Mouse (Mus musculus) kidney, adult 11 months (tissue): ENCODE data around the gene Vipr1.
A peak's percentile ranks its signal among the peaks of the same experiment; 100 is the strongest.

Experiments used
- DNase-seq: peaks from one replicate; pipeline ENCODE4 v3.0.0; 2022

Vipr1 gene

DNA sequence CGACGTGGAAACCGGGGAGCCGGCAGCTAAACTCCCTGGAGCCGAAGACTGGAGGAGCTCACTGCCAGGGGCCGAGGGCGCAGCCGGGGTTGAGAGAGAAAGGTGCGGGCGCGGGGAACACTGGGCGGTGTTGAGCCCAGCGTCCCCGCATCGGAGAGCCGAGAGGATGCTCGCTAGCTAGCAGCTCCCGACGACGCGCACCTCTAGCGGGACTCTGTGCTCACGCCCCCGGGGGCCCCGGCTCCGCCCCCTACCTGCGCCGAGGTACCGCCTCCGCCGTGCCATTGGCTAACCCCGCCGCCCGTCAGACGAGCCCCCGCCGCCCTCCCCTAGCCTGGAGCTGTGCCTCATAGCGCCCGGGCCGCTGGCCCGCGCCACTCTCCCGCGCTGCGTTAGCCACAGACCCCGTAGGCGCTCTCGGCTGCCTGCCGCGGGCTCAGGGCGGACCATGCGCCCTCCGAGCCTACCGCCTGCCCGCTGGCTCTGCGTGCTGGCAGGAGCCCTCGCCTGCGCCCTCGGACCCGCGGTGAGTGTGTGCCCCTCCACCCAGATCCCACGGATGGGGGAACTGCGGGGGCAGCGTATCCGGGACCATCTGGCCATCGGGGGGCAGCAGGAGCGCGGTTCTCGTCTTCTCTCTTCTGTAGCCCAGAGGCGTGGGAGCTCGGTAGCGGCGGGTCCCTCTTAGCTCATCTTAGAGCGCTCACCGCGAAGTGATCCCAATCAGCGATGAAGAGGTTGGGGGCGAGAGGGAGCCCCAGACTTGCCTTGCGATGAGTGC lies at the start of gene Vipr1:
Gene Vipr1, plus strand, starts transcription at position 316 of the 781 bp plus-strand sequence.
- peak; percentile 48 for DNase-seq

DNA sequence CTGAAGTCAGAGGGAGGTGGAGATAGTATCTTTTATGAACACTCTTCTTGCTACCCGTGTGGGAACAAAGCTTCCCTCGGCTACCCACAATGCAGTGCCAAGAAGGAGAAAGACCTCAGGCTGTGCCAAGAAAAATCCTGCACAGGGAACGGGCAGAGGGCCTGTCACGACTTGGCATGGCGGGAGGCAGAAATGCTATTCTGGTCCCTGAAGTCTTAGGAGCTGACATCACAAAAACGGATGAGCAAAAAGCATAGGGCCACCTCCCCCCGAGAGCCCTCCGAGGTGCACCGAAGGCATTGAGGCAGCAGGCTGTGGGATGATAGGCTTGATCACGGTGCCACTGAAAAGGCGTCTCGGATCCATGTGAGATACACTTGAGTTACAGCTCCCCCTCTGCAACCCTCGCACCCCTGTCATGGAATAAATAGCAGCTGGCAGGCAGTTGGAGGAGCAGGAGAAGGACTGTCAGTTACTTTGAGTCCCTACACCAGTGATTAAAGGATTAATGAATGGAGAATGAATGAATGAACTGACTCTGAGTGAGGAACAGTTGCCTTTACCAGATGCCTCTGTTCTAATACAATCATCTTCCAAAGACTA lies 49.5 kb upstream of the Vipr1 start:
- DNase-seq, result no peak

DNA sequence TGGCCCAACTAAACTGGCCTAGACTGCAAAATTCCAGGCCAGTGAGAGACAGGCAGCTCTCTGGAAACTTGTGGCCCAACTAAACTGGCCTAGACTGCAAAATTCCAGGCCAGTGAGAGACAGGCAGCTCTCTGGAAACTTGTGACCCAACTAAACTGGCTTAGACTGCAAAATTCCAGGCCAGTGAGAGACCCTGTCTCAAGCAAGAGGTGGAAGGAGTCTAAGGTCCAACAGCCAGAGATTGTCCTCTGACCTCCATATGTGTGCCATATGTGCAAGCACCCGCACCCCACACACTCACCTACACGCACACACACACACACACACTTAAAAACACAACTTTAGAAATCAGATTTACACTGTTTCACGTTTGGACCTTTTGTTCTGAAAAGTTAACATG lies 48.7 kb upstream of the Vipr1 start:
- DNase-seq, result peak; percentile 10

DNA sequence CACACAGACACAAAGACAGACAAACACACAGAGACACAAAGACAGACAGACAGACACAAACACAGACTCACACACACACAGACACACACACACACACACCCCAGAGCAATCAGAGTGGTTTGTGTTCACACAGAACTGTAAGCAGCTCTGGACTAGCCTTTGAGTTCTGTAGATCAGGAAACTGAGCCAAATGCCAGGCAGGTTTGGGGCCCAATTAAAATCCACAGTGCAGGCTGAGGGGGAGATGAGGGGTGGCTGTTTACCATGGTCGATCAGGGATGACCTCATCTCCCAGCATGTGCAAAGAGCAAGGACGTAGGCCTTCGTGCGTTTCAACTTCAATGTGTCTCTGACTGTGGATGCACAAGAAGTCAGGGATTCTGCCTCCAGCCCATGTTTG lies 47.7 kb upstream of the Vipr1 start:
- no peak for DNase-seq

DNA sequence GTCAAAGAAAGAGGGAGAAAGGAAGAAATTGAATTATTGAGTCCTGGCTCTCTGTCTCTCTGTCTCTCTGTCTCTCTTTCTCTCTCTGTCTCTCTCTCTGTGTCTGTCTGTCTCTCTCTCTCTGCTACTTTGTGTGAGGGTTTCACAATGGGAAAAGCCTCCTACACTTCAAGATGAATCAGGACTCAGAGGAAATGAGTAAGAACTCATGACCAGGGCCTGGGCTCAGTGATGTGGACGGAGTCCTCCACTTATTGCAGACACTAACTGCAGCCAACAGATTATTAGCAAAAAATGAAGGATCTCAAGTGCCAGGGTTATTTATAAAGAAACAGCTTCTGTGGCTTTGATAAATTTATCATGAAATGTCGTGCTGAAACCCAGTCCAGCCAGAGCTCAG lies 44.4 kb upstream of the Vipr1 start:
- no peak for DNase-seq

DNA sequence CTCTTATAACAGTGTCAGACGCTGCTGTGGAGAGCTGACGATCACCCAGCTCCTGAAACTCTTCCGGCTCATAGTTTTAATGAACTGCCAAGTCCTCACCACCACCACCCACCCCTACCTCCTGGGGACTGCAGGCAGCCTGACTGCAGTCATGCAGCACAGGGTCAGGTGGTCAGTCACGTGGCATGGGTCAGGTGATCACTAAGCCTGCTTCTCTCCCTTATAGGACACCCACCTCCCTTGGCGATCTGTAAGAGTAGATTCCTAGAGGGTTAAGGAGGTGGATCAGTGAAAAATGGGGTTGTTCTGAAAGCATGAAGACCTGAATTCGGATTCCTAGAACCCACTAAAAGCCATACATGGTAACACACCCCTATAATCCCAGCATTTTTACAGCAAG lies 43.0 kb upstream of the Vipr1 start:
- peak; percentile 47 for DNase-seq

DNA sequence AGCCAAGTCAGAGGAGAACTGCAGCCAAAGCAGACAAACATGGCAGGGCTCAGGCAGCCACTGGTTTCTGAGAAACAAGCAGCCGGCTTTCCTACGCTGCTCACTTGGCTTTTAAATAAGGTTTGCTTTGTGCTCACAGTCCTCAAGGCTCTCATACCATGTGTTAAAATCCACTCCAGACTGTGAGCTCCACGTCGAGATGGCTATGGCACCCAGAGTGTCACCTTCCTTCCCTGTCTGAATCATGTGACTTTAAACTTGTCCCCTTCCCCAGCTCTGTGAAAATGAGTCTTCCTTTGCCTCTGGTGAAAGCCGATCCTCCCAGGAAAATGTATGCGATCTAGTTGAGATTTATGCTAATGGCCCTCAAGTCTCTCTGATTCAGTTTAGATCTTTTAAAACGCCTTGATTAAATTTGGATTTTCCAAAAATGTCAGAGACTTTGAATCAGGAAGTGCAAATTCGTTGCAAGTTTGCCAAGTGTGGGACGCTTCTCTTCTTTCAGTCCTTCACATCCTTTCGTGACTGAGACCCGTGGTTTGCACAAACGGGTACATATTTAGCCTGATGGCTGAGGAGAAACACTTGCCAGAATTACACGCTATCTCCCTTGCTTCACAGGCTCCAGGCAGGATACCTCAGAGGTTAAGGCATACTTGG lies 42.2 kb upstream of the Vipr1 start:
- no peak for DNase-seq

DNA sequence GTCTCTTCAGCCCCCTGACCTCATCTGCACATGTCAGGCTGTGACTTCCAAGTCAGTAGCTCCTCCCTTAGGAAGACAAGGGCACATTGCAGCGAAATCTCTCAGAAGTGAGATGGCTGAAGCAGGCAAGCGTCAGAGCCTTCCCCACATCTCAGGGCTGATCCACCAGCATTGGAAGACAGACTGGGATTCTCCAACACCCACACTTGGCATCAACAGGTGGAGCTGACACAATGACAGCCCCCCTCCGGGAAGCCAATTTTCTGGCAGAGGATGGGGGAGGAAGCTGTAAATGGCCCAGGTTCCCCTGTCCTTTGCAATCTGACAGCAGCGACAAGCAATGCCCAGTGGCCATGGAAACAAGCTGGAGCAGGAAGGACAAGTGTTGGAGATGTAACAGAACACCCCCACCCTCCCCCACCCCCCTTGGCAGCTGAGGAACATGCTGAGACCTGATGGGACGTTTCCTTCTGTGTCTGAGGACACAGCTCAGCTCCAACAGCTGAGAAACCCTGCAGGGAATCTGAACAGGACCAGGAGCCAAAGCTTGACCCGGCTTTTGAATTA lies 41.6 kb upstream of the Vipr1 start:
- no peak for DNase-seq

DNA sequence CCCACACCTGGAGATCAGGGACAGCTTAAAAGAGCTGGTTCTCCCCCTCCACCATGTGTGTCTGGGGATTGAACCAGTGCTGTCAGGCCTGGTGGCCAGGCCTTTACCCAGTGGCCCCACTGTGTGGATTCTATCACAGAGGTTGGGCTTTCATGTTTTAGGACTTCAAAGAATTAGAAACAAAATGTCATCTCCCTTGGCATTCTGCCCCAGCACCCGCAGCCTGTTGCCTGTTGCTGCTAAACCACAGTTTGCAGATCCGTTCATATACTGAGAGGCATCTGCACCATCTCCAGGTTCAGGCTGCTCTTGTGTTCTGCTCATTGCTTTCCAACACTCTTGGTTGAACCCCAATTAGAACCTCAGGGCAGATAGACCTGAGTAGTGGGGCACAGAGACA lies 40.1 kb upstream of the Vipr1 start:
- no peak for DNase-seq

DNA sequence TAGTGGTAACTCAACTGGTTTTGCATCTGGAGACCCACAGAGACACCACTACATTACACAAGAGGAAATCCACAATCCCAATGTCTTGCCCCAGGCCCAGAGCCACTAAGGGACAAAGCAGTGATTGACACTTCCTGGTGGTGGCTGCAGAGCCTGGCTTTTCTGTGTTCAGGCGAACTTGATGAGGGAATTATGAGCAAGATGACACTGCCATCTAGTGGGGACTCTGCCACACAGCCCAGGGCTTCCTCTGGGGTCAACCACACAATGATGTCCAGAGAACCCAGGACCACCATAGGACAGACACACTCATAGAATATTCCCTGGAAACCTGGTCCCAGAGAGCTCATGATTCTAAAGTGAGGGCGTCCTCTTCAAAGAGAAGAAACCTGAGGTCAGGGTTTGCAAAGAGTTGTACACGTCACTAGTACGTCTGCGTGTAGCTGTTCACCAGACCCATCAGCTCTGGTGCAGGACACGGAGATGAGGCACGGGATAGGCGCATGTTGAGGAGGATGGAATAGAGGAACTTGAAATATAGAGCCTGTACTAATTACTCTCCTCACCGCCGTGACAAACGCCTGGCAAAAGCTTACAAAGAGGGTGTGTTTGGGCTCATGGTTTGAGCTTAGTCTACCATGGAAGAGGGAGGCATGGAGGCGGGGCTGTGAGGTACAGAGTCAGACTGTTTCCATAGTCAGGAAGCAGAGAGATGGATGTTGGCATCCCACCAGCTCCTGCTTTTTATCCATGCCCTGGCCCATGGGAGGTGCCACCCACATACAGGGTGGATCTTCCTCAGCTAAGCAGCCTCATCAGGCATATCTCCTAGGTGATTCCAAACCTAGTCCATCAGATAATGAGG lies 36.9 kb upstream of the Vipr1 start:
- peak; percentile 43 for DNase-seq

DNA sequence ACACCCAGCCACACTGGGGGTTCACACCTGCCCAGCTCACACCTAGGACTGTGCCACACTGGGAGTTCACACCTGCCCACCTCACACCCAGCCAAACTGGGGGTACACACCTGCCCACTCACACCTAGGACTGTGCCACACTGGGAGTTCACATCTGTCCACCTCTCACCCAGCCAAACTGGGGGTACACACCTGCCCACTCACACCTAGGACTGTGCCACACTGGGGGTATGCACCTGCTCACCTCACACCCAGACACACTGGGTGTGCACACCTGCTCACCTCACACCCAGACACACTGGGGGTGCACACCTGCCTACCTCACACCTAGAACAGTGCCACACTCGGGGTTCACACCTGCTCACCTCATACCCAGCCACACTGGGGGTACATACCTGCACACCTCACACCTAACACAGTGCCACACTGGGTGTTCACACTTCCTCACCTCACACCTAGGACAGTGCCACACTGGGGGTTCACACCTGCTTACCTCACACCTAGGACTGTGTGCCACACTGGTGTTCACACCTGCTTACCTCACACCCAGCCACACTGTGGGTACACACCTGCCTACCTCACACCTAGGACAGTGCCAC lies 35.9 kb upstream of the Vipr1 start:
- no peak for DNase-seq

DNA sequence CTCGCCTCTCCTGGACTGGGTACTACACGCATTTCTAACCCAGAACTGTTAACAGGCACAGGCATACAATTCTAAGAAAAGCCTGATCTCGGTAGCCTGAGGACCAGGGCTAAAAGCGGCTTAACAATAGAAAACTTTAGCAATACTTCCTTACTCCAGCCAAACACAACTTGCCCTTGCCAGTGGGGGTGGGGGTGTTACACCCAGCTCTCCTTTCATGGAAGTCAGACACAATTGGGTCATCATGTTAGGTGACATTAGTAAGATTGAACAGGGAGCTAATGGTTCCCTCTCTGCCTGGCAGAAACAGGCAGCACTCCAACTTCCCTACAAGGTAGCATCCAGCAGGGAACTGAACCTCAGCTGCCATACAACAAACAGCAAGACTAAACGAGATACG lies 33.1 kb upstream of the Vipr1 start:
- DNase-seq, result no peak

DNA sequence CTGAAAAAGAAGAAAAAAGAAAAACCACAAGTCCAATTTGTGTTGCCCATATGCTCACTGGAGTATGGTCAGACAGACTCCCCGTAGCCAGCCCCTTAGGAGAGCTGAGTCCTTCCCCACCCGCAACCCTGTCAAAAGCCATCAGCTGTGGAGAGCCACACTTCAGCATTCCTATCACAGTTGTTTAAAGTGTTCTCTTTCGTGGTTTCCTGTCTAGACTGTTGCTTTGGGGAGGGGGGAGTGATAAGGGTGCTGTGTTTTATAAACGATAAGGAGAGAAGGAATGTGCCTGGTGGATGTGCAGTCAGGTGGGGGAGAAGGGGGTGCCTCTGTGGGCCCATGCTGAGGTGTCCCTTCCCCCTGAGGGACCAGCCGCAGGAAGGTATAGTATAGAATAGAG lies 29.3 kb upstream of the Vipr1 start:
- DNase-seq, result no peak

DNA sequence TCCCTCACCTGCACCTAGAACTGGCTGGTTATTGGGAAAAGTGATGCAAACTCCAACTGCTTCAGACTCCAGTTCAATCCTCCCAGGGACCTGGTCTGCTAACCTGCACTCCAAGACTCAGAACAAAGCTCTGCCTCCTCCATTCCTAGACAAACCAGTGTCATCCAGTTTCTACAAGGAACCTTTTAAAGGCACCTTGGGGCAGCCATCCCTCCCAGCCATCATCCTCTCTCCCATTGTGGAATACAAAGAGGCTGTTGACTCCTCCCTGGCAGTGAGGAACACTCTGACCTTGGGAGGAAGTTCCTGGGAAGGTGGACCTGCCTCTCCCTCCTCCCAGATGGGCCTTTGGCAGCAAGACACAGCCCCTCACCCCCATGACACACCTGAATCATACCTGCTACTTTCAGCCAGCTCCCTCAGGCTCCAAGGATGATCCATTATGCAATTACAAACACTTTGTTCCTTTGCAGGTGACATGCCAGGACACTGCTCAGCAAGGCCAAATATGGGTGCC lies 28.2 kb upstream of the Vipr1 start:
- no peak for DNase-seq

DNA sequence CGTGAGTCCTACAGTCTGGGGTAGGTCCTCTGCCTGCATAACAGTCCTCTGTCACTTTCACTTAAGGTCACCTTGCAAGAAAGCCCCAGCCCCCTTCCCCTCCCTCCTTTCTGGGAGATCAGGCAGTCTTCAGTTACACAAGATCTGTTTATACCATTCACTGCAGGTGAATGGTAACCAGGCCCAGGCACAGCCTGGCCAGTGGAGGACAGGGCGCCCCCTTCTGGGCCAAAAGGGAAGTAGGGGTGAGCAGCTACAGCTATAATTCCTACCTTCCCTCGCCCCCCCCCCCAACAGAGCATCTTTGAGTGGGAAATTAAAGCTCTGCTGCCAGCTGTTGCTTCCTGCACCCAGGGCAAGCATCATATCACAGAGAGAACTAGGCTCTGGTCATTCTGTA lies 26.0 kb upstream of the Vipr1 start:
- no peak for DNase-seq

DNA sequence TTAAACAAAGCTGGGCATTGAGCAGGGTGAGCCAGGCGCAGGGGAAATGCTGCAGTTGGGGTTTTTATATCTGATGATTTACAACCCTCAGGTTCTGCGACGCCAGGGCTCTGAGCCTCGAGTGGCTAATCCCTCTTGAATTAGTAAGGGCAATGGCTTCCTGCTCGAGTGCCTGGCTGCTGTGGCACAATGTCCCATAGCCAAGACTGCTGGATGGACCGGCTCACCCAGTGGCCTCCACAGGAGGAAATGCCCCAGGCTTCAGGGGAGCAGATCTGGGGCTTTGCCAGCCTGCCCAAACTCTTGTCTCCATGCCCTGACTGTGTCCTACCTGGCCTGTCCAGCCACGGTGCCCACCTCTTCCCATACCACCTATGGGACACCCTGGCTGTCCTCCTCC lies 23.1 kb upstream of the Vipr1 start:
- no peak for DNase-seq

DNA sequence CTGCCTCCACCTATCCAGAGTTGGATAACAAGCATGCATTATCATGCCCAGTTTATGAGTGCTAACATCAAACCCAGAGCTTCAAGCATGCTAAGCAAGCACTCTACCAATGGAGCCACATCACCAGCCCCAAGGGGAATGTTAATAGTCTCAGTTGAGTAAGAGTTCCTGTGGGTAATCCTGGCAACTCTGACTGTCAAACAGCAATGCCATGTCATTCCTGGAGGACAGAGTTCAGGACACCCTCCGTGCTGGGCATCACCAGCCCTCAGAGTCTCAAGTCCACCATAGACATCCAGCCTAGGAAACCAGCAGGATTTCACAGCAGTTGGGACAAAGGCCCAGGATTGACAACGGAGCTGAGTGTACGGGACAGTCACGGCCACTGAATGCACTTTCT lies 19.3 kb upstream of the Vipr1 start:
- no peak for DNase-seq

DNA sequence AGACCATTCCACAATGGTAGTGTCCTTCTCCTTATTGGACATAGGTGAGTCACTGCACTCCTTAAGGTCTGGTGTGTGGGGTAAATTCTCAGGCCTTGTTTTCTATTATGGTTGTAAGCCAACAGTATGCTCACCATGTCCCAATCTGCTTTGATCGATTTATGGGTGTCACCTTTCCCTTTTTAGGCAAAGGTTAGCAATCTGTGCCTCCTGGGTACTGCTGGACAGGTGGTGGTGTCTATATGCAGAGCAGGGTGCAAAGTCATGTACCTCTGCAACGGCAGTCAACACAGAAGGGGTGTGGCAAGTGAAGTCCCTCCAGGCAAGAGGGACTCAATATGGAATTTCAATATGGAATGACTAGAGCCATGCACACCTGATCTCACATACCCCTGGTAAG lies 17.6 kb upstream of the Vipr1 start:
- DNase-seq, result no peak

DNA sequence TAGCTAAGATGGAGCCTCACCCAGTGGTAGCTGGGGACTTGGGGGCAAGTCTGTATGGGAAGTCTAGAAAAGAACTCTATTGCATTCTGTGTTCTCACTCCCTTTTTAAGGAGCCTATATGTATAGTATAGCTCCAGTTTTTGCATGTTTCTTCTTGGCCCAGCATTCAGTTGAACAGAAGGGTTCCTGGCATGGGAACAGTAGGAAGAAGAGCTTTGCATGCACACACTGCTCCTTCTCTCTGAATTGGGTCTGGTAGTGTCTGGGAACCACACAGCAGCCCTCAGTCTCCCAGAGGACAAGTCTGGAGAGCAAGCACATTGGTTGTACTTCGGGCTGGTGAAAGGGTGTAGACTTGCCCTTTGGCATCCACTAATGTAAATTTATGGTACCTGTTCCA lies 11.9 kb upstream of the Vipr1 start:
- no peak for DNase-seq

DNA sequence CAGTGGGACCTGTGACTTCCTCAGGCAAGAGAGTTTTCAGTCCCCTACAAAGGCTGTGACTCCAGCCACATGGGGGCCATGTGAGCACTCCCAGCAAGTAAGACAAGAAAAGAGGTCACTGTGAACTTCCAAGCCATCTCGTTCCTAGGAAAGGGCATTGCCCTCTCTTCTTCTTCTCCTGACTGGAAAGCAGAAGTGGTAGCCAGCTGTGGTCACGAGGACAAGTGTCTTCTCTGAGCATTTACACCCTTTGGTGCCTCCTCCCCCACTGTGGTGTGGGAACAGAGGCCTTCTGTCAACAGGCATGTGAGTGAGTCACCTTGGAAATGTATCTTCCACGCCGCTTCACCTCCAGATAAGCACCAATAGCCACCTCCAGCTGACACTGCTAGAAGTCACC lies 10.6 kb upstream of the Vipr1 start:
- DNase-seq, result no peak

DNA sequence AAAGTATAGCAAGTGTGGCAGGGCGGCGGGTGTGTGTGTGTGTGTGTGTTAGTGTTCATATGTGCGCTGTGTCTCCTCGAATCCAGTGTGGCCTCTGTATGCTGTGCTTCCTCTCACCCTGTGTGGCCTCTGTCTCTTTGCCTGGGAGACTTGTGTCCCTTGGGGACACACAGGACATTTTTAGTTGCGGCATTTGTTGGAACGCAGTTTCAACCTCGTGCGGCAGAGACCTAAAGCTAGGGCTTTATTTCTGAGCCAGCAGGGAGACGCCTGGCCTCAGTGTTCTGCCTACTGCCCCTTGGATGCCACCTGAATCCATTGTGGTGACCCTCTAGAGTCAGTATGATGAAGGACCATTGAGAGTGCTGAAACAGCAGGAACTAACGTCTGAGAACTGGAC lies 9.6 kb upstream of the Vipr1 start:
- DNase-seq, result no peak

DNA sequence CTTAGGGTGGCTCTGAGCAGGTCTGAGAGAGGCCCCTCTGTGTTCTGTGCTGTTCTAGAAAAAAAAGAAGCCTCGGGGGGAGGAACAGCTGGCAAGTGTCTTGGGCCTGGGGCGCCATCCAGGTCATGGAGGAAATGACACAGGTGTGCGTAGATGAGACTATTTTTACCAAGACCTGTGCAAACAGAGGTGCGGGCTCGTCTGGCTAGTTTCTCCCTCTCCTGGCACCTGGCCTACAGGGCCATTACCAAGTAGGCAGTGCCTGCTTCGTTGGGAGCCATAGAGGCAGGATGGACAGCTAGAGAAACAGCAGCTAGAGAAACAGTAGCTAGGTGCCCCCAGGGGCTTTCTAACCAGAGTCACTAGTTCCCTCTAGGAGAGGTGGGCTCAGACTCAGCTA lies 9.2 kb upstream of the Vipr1 start:
- no peak for DNase-seq
